Mouse (Mus musculus) bone marrow, adult 2 months (tissue): ENCODE results near the gene Gm44579.

Experiments used
- CTCF ChIP-seq: fragments of 200-500 bp; IDR thresholded peaks from 2 replicates; pipeline ENCODE4 v1.5.1; 2011; ENCODE audit warnings: low read length, control low read depth; ENCODE audit not compliant: control insufficient read depth, insufficient read depth
- POLR2A ChIP-seq: fragments of 200-500 bp; IDR thresholded peaks from 2 replicates; pipeline ENCODE4 v1.6.1; 2011; ENCODE audit warnings: low read depth, mild to moderate bottlenecking, control low read depth, low read length, borderline replicate concordance; ENCODE audit not compliant: control insufficient read depth

DNA sequence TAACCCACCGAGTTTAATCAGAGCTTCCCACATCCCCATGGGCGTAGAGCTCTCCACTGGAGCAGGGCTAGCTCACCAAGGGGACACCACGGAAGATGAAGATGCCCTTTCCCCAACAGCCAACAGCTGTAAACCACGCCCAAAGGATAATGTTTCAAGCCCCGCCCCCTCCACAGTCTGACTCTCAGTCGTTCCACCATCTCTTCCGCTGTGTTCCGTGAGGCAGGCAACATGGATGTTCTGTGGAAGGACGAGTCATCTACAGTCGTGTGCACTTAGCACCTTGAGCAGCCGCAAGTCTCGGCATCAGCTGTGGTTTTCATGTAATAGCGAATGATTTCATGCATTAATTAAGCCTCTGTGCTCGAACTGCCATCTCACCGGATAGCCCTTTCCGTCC is 4.8 kb upstream of the Gm44579 start:
- no peak for TF ChIP-seq POLR2A
- no peak for TF ChIP-seq CTCF
